Mouse (Mus musculus) heart, adult 10 weeks (tissue): ENCODE data around the gene Cldn24. TPM values are rescaled to one million over a fixed set of nuclear protein-coding genes. Genes with fewer than 3 reads are reported as not detected.

Experiments
- polyA plus RNA-seq: library from polyadenylated mRNA; stranded (reverse); fragments of 350-450 nt; fragmentation: Illumina TruSeq; extraction: RNeasy Lipid Tissue Mini Kit (QIAGEN cat#74804); gene quantifications from one replicate; pipeline ENCODE4 v1.2.3, GENCODE M21; 2014; ENCODE audit warnings: low read depth, low replicate concordance

The Cldn24 gene
- polyA plus RNA-seq, result not detected

GRCm38 (mm10) chr8:47821843-47822242, at the start of gene Cldn24:
Cldn24 (plus strand) TSS chr8:47822143.

GRCm38 (mm10) chr8:47824182-47824581, 2.2 kb downstream of the Cldn24 start, which contains the start of gene Cldn22:
Cldn22 (plus strand) TSS chr8:47824482.

Other genes starting within 250 kb of the Cldn24 start
- gene Ing2, start 146.6 kb upstream of the Cldn24 start, polyA plus RNA-seq, result 6.3 TPM
- 6.5 TPM for gene Cdkn2aip, start 108.2 kb upstream of the Cldn24 start, polyA plus RNA-seq
- 0.50 TPM for gene Cldn22, start 2.3 kb downstream of the Cldn24 start, polyA plus RNA-seq
- 18.1 TPM for gene Wwc2, start 168.8 kb downstream of the Cldn24 start, polyA plus RNA-seq